Mouse (Mus musculus) bone marrow macrophage, adult 2 months (primary cell): Measurements from ENCODE around the gene Ifi47.

Experiments
- CTCF ChIP-seq: IDR thresholded peaks from 2 replicates; pipeline ENCODE4 v1.5.1; 2012; ENCODE audit warnings: low read depth, mild to moderate bottlenecking, low read length, moderate library complexity
- POLR2A ChIP-seq: IDR thresholded peaks from 2 replicates; pipeline ENCODE4 v1.6.1; 2012; ENCODE audit warnings: mild to moderate bottlenecking, low read depth, low read length, borderline replicate concordance

DNA sequence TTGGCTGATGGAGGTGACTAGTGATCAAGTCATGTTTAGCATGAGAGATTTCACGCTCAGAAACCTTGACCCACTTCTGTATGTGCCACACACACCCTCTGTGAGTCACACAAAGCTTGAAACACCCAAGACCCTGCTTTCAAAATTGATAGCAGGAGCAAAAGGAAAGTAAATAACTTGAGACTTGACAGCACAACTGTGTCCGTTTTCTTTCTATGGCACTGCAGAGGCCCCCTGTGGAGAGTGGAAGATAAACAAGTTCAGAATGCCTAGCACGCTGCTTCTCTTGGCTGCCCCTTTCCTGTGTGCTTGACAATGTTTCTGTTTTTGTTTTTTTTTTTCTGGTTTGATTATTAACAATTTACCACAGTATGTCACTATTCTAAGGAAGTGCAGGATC lies 8.5 kb downstream of the Ifi47 start:
- TF ChIP-seq POLR2A: no peak
- no peak for TF ChIP-seq CTCF
